Mouse (Mus musculus) lung, postnatal 25 days (tissue): ENCODE measurements around the gene Ift43.

Experiments used
- DNase-seq: peaks from one replicate; pipeline ENCODE4 v3.0.0; 2022; ENCODE audit warnings: low spot score

The Ift43 gene

GRCm38 (mm10) chr12:86174369-86174768 lies 92.0 kb downstream of the Ift43 start:
- DNase-seq = no peak

GRCm38 (mm10) chr12:86175476-86175942 lies 93.2 kb downstream of the Ift43 start:
- DNase-seq = no peak

GRCm38 (mm10) chr12:86176675-86177339 lies 94.5 kb downstream of the Ift43 start:
- no peak for DNase-seq

- no peak for DNase-seq
These were observed 96.9 kb downstream of the Ift43 start for GRCm38 (mm10) chr12:86179266-86179665.

GRCm38 (mm10) chr12:86181320-86181751 lies 99.0 kb downstream of the Ift43 start:
- no peak for DNase-seq

- no peak for DNase-seq
These were observed 99.5 kb downstream of the Ift43 start for GRCm38 (mm10) chr12:86181879-86182278.

- no peak for DNase-seq
These were observed 100.1 kb downstream of the Ift43 start for GRCm38 (mm10) chr12:86182414-86182813.

- DNase-seq = no peak
These were observed 105.8 kb downstream of the Ift43 start for GRCm38 (mm10) chr12:86188161-86188560.

GRCm38 (mm10) chr12:86189601-86190323 lies 107.4 kb downstream of the Ift43 start:
- DNase-seq = no peak

- DNase-seq = no peak
These were observed 109.7 kb downstream of the Ift43 start for GRCm38 (mm10) chr12:86192036-86192449.

GRCm38 (mm10) chr12:86196944-86197343 lies 114.6 kb downstream of the Ift43 start:
- DNase-seq = no peak

- DNase-seq = no peak
These were observed 121.2 kb downstream of the Ift43 start for GRCm38 (mm10) chr12:86203443-86204057.

GRCm38 (mm10) chr12:86211099-86211520 lies 128.8 kb downstream of the Ift43 start:
- no peak for DNase-seq
